Mouse (Mus musculus): Measurements from ENCODE around the gene Dusp18. TPM values are rescaled to one million over a fixed set of nuclear protein-coding genes. Genes with fewer than 3 reads are reported as not detected.

Gene Dusp18
- polyA plus RNA-seq, 1 experiment: 16.3 TPM

GRCm38 (mm10) chr11:3918738-3919137 lies 23.7 kb downstream of the Dusp18 start:
- no peak overlapping the region for H3K4me3 ChIP-seq (replicated peaks; ENCODE audit: extremely low read depth, low read depth, low read length)
- no peak for DNase-seq
- TF ChIP-seq POLR2A (IDR thresholded peaks at IDR 0.05; ENCODE audit: borderline replicate concordance, extremely low read depth, low read depth, low read length) (no peak), CTCF (IDR thresholded peaks at IDR 0.05; ENCODE audit: insufficient read depth, low read length) (peak; percentile 59)
- peaks cover 5% of the 10 kb centered on the region; the same call in 1 of the 2 replicates for H3K4me1 ChIP-seq (ENCODE audit: control insufficient read depth, insufficient read depth, low read length)
- 43% methylated on average over 1 of the region's 1 CpGs for WGBS

GRCm38 (mm10) chr11:3920476-3920875 lies 25.4 kb downstream of the Dusp18 start:
- H3K4me3 ChIP-seq (replicated peaks; ENCODE audit: extremely low read depth, low read depth, low read length): no peak overlapping the region
- TF ChIP-seq CTCF (IDR thresholded peaks at IDR 0.05; ENCODE audit: insufficient read depth, low read length): no peak
- TF ChIP-seq POLR2A (IDR thresholded peaks at IDR 0.05; ENCODE audit: borderline replicate concordance, extremely low read depth, low read depth, low read length): no peak
- H3K4me1 ChIP-seq (ENCODE audit: control insufficient read depth, insufficient read depth, low read length): peaks cover 5% of the 10 kb centered on the region; the same call in 1 of the 2 replicates
- no peak for DNase-seq
- 94% methylated on average over 7 of the region's 7 CpGs for WGBS

- peak; percentile 37 for DNase-seq
- H3K4me1 ChIP-seq (ENCODE audit: control insufficient read depth, insufficient read depth, low read length): peaks cover 5% of the 10 kb centered on the region; the same call in 1 of the 2 replicates
- TF ChIP-seq CTCF (IDR thresholded peaks at IDR 0.05; ENCODE audit: insufficient read depth, low read length): peak; percentile 89
- no peak for TF ChIP-seq POLR2A (IDR thresholded peaks at IDR 0.05; ENCODE audit: borderline replicate concordance, extremely low read depth, low read depth, low read length)
- H3K4me3 ChIP-seq (replicated peaks; ENCODE audit: extremely low read depth, low read depth, low read length): no peak overlapping the region
- 19% methylated on average over 8 of the region's 8 CpGs for WGBS
Measured at GRCm38 (mm10) chr11:3921281-3921850, 26.3 kb downstream of the Dusp18 start.

GRCm38 (mm10) chr11:3922115-3922514 lies 27.1 kb downstream of the Dusp18 start:
- WGBS: 93% methylated on average over 9 of the region's 9 CpGs
- no peak for DNase-seq
- no peak for TF ChIP-seq POLR2A (IDR thresholded peaks at IDR 0.05; ENCODE audit: borderline replicate concordance, extremely low read depth, low read depth, low read length)
- no peak for TF ChIP-seq CTCF (IDR thresholded peaks at IDR 0.05; ENCODE audit: insufficient read depth, low read length)
- Histone ChIP-seq H3K4me1 (ENCODE audit: control insufficient read depth, insufficient read depth, low read length) (peaks cover 5% of the 10 kb centered on the region; the same call in 1 of the 2 replicates), H3K4me3 (replicated peaks; ENCODE audit: extremely low read depth, low read depth, low read length) (no peak overlapping the region)

- WGBS: 96% methylated on average over 6 of the region's 6 CpGs
- H3K4me1 ChIP-seq (ENCODE audit: control insufficient read depth, insufficient read depth, low read length): peaks cover 5% of the 10 kb centered on the region; the same call in 1 of the 2 replicates
- no peak for DNase-seq
Measured at GRCm38 (mm10) chr11:3922731-3923130, 27.7 kb downstream of the Dusp18 start.

GRCm38 (mm10) chr11:3925916-3926315 lies 30.9 kb downstream of the Dusp18 start:
- no peak for DNase-seq
- TF ChIP-seq CTCF (IDR thresholded peaks at IDR 0.05; ENCODE audit: insufficient read depth, low read length) (no peak), POLR2A (IDR thresholded peaks at IDR 0.05; ENCODE audit: borderline replicate concordance, extremely low read depth, low read depth, low read length) (no peak)
- no peak overlapping the region for H3K4me3 ChIP-seq (replicated peaks; ENCODE audit: extremely low read depth, low read depth, low read length)
- WGBS: 85% methylated on average over 10 of the region's 10 CpGs
- peaks cover 17% of the 10 kb centered on the region for H3K4me1 ChIP-seq (ENCODE audit: control insufficient read depth, insufficient read depth, low read length)

More at GRCm38 (mm10) chr11:3922731-3923130, 27.7 kb downstream of the Dusp18 start:
- TF ChIP-seq POLR2A (IDR thresholded peaks at IDR 0.05; ENCODE audit: borderline replicate concordance, extremely low read depth, low read depth, low read length) (no peak), CTCF (IDR thresholded peaks at IDR 0.05; ENCODE audit: insufficient read depth, low read length) (no peak)
- no peak overlapping the region for H3K4me3 ChIP-seq (replicated peaks; ENCODE audit: extremely low read depth, low read depth, low read length)

- peak; percentile 27 for DNase-seq
- peak overlapping the region; percentile 46 for H3K4me3 ChIP-seq (replicated peaks; ENCODE audit: extremely low read depth, low read depth, low read length)
- 13% methylated on average over 4 of the region's 4 CpGs for WGBS
Measured at GRCm38 (mm10) chr11:3930019-3930418, 35.0 kb downstream of the Dusp18 start.

GRCm38 (mm10) chr11:3930931-3931330 lies 35.9 kb downstream of the Dusp18 start:
- no peak for DNase-seq
- TF ChIP-seq POLR2A (IDR thresholded peaks at IDR 0.05; ENCODE audit: borderline replicate concordance, extremely low read depth, low read depth, low read length) (no peak), CTCF (IDR thresholded peaks at IDR 0.05; ENCODE audit: insufficient read depth, low read length) (no peak)
- WGBS: 28% methylated on average over 6 of the region's 6 CpGs
- Histone ChIP-seq H3K4me3 (replicated peaks; ENCODE audit: extremely low read depth, low read depth, low read length) (peak overlapping the region; percentile 69), H3K4me1 (ENCODE audit: control insufficient read depth, insufficient read depth, low read length) (peaks cover 15% of the 10 kb centered on the region)

More at GRCm38 (mm10) chr11:3930019-3930418, 35.0 kb downstream of the Dusp18 start:
- H3K4me1 ChIP-seq (ENCODE audit: control insufficient read depth, insufficient read depth, low read length): peaks cover 15% of the 10 kb centered on the region
- peak; percentile 50; the same call in 1 of the 2 replicates for TF ChIP-seq POLR2A (IDR thresholded peaks at IDR 0.05; ENCODE audit: borderline replicate concordance, extremely low read depth, low read depth, low read length)
- no peak for TF ChIP-seq CTCF (IDR thresholded peaks at IDR 0.05; ENCODE audit: insufficient read depth, low read length)

GRCm38 (mm10) chr11:3931511-3932211 lies 36.6 kb downstream of the Dusp18 start, which contains the start of gene Tcn2:
Gene Tcn2, minus strand, starts transcription at chr11:3932159.
- WGBS: under 1% methylated on average over 26 of the region's 26 CpGs
- Histone ChIP-seq H3K4me3 (replicated peaks; ENCODE audit: extremely low read depth, low read depth, low read length) (peak within 1 kb of the TSS; percentile 69), H3K4me1 (ENCODE audit: control insufficient read depth, insufficient read depth, low read length) (peaks cover 15% of the 10 kb centered on the region)
- DNase-seq: peak; percentile 88
- TF ChIP-seq CTCF (IDR thresholded peaks at IDR 0.05; ENCODE audit: insufficient read depth, low read length) (no peak), POLR2A (IDR thresholded peaks at IDR 0.05; ENCODE audit: borderline replicate concordance, extremely low read depth, low read depth, low read length) (no peak)
